Mouse (Mus musculus): ENCODE results near the gene Fgfr3.

The Fgfr3 gene

DNA sequence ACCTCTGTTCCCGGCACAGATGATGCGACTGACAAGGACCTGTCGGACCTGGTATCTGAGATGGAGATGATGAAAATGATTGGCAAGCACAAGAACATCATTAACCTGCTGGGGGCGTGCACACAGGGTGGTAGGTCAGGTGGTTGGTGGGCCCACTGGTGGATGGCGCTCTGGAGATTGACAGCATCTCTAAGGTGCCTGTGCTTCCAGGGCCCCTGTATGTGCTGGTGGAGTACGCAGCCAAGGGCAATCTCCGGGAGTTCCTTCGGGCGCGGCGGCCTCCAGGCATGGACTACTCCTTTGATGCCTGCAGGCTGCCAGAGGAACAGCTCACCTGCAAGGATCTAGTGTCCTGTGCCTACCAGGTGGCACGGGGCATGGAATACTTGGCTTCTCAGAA lies 12.4 kb downstream of the Fgfr3 start:
- no peak for DNase-seq

GRCm38 (mm10) chr5:33735412-33736092 lies 14.1 kb downstream of the Fgfr3 start:
- DNase-seq: peak; percentile 79

- no peak for DNase-seq
Measured at GRCm38 (mm10) chr5:33736230-33736629, 14.8 kb downstream of the Fgfr3 start.

DNA sequence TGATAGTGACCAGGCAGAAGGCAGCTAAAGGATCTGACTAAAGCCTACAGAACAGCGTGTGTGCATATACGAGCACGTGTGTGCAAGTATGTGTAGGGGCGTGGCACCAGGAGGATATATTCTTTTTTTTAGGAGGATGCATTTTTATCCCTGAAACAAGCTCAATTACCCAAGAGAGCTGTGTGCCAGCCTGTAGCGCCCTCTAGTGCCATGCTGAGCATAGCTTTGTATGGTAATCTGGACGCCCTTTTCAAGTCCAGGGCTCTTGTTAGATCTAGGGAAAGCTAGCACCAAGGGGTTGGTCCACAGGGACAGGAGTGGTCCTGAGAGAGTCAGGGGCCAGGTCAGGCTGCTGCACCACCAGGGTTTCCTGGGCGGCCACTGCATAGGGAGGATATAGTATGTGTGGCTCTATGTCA lies 16.4 kb downstream of the Fgfr3 start:
- DNase-seq: no peak

DNA sequence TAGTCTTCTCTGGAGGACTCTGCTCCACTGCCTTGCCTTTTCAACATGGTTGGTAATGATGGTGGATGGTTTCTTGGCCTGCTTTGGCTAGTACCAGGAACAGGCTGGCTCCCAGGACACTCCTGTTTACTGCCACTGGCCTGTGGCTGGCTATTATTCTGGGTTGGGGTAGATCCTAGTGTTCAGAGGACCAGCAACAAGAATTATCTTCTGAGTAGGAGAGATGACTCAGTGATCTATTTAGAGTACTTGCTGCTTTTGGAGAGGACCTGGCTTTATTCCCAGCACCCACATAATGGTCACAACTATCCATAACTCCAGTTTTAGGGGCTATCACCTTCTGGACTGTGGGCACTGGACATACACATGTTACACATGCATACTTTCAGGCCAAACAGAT lies 16.9 kb downstream of the Fgfr3 start:
- DNase-seq: no peak

- DNase-seq: peak; percentile 20
Measured at GRCm38 (mm10) chr5:33740548-33740947, 19.1 kb downstream of the Fgfr3 start.

DNA sequence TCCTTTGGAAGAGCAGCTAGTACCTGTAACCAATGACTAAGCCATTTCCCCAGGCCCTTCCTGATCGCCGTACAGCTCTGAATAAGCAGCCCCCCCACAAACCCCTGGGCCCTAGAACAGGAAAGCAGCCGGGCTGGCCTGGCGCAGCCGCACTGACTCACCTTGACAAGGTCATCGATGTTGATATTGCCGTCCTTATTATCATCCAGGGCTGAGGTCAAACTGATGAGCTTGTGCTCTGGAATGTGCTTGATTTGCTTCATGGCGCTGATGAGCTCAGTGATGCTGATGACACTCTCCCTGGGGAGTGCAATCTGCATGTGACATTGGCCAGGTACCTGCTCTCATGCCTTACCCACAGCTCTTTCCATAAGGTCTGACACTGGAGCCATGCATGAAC lies 22.0 kb downstream of the Fgfr3 start:
- no peak for DNase-seq

GRCm38 (mm10) chr5:33777195-33777594 lies 55.7 kb downstream of the Fgfr3 start:
- DNase-seq: no peak

DNA sequence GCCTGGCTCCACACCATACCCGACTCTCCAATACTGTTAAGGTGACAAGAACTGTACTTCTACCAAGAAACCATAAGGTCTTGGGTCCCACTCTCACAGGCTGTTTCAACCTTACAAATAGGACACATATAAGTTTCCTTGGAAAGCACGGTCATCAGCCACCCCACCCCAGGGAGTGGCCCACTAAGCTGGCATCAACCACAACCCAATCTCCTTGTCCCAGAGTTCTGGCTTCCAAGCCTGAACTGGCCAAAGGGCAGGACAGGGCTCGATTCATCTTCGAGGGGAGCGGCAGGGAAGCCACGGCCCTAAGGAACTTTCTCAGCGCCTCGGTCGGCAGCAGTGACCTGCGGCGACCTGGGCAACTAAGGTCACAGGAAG lies 60.5 kb downstream of the Fgfr3 start:
- no peak for DNase-seq

GRCm38 (mm10) chr5:33782345-33782998 lies 61.0 kb downstream of the Fgfr3 start, which contains the start of gene Letm1:
Letm1 (minus strand) TSS chr5:33782817.
- peak; percentile 96 for DNase-seq

GRCm38 (mm10) chr5:33782999-33783390 lies 61.5 kb downstream of the Fgfr3 start:
- DNase-seq: no peak
